Mouse (Mus musculus) CH12F3 (cell line): Measurements from ENCODE around the gene Cct4.

Source experiments
- in situ Hi-C: fragments of 300-500 bp; cut with MboI; formaldehyde crosslinking; loops from 2 replicates; pipeline ENCODE4 v1.14.3; 2020; ENCODE audit warnings: low sequenced_read_pairs

Gene Cct4

DNA sequence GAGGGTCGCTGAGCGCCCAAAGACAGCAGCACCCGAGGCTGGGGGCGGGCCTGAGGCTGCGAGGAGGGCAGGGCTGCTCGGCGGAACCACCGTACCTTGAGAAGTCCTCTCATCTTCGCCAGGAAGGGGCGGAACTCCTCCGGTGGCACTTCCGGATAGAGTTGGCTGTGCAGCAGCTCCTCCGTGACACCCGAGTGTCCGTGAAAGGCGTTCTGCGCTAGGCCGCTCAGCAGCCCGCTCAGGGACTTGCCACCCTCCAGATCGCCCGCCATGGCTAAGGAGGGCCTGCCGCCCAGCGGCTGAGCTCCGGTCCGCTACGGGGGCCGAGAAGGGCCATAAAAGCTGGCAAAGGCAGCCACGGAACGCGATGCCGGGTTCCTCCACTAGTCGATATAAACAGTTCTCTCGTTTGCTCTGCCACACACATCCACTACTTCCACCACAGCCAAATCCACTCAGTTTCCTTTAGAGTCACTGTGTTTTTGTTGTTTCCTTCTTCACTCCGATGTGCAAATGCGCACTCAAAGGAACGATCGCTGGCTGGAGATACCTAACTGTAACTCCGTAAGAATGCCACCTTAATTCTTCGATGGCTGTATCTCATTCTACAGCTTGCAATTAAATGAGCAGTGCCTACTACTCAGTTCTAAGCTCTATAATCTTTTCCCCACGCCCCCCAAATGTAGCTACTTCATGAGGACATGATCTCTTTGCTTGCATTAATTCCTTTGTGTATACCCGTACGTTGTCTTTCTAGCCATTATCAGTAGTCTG, 8.1 kb upstream of the Cct4 start, which contains the start of the genes Gm28048 and Commd1:
TSS of gene Gm28048 (minus strand) at position 107 of the 774 bp plus-strand sequence.
TSS of gene Commd1 (minus strand) at position 399 of the 774 bp plus-strand sequence.
- in situ Hi-C loops: no loop called here

DNA sequence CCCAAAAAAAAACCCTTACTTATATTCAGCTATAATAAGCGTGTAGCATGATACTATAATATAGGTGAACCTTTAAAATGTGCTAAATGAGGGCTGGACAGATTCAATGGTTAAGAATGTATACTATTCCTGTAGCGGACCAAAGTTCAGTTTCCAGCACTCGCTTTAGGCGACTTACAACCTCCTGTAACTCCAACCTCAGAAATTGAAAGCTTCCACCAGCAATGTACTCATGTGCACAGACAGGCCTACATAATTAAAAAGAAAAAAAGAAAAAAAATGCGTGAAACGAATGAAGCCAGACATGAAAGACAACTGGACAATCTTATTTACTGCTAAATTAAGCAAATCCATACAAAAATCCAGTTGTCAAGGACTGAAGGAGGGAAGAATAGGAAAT, 7.5 kb upstream of the Cct4 start:
- in situ Hi-C loops: no loop called here

DNA sequence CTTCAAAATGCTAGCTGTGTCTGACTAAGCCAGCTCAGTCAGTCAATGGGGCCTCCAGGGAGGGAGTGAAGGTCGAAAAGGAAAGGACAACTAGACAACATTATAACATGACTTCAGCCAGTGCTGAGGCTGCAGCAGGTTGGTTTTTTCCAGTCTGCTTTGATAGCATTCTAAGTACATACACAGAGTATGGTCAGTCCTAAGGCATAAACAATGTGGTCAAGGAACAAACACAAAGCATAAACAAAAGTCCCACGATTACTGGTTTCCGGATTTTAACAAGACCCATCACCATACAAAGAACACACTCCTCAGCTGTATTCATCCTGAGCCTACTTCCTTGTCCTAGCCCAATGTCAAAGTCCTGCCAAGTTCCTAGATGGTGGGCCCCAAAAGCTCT, 4.8 kb upstream of the Cct4 start:
- in situ Hi-C loops: no loop called here

DNA sequence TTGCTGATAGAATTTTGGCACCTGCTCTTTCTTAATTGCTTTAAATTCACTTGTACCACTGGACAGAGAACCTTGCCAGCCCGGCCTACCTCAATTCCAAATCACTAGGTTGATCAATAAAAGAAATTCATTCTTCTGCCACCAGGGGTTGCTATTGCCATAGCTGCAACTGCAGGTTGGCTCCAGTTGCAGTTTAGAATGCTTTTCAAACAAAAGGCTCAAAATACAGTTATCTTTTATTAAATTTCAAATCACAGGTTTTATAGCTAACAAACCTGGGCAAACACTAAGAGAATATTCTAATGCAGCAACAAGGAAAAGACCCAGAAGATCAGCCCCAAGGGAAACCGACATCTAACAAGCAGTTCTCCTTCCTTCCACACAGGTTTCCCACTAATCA, 3.0 kb upstream of the Cct4 start:
- in situ Hi-C loops: no loop called here

DNA sequence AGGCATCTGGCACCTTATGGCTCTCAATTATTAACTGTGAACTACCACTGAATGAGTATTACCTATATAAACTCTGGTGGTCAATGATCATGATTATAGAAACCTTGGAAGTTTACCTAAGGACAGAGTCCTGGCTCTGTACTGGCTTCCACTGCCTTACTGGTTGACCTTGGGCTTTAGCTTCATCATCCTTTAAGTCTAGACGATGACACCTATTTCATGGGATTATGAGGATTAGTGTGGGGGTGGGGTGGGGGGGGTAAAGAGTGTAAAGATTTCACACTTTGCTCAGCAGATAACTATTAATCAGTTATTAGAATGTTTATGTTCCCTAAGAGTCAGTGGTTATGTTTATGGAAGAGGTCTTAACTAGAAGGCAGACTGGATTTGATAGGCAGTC, 533 bp upstream of the Cct4 start:
- in situ Hi-C loops: no loop called here

DNA sequence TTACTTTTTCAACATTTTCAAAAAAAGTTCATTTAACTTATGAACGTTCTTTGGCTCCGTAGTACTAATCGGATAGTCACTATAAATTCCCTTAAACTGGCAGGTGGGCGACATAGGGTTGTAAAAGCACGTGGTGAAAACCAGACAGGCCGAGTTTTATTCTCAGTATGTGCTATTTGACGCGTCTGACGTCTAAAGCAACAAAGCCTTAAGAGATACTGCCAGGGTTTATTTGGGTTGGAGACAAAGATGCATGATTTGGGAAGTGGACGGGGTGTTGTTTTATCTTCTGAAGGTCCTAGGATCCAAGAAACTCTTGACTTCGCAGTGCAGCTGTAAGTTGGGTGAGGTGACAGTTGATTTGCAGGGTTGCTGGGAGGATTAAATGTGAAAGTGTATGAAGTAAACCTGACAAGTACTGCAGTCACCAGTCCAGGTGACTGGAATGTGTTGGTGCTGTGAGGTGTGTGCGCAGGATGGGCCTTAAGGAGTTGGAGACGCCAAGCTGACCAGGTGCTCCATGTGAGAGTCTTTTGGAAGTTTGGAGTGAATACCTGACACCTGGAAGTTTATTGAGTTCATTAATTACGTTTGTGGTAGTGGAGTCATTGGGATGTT, 1.0 kb downstream of the Cct4 start:
- in situ Hi-C loops: no loop called here

DNA sequence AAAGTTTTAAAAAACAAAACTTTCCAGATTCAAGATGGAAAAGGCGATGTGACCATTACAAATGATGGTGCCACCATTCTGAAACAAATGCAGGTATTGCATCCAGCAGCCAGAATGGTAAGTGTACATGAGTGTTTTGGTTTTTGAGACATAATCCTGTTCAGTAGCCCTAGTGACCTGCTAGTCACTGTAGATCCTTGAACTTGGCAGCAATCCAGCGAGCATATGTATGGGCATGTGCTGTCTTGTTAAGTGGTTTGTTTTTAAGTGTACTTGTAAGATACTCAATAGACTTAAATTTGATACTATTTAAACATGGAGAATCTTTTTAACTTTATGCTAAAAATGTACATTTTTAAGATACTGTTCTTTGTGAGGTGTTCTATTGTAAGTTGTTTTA, 4.0 kb downstream of the Cct4 start:
- in situ Hi-C loops: no loop called here

DNA sequence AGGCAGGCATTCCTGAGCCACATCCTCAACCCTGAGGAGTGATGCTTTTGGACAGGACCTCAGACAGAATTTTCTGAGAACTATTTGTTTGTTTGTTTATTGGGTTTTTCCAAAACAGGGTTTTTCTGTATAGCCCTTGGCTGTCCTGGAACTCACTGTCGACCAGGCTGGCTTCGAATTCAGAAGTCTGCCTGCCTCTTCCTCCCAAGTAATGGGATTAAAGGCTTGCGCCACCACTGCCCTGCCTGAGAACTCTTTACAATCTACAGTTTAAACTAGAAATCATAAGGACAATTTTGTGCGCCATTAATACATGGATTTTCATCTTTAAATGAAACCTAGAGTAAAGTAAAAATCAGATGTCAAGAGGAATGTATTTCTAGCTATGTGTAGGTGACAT, 5.1 kb downstream of the Cct4 start:
- in situ Hi-C loops: no loop called here

DNA sequence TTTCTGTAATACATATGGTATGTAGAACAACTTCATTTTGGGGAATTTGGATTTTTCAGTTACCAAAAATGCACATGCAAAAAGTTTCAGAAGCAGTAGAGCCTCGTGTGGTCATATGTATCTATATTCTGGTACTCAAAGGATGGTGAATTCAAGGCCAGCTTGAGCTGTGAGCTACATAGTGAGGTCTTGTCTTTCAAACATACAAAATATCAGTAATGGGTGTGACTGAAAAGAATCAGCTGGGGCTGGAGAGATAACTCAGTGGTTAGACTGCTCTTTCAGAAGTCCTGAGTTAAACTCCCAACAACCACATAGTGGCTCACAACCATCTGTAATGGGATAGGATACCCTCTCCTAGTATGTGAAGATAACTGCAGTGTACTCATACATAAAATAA, 8.0 kb downstream of the Cct4 start:
- in situ Hi-C loops: no loop called here

DNA sequence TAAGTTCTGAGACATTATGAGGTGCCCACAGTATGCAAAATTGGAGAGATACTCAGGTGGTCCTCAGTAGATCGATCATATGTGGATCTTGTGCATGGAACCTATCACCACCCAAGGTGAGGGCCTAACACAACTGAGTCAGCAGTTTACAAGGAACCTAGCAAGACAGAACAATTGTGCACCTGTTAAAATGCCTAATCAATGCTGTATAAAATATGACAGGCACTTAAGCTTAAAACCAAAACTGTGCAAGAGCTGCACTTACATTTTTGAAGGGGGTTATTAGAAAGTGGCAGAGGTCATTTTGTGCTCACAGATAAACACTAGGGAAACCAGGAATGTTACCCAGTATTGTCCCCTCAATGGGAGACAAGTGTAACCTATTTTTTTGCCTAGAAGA, 15.0 kb downstream of the Cct4 start:
- in situ Hi-C loops: loop anchor here (5.0 kb wide), 1 partner anchor 267 kb away; no protein-coding TSS in a partner anchor

DNA sequence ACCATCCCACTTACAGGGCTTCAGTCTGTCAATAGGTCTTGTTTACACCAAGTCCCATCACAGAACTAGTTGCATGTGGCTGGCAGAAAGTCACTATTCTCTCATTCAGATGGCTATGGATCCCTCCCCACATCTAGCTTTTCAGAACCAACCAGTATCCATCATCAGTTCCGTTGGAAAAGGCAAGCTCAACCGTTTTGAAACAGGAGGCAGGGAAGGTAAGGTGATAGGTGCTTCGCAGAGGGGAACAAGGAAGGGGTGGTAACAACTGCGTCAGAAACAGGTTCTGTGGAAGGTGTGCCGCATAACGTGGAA, 16.8 kb downstream of the Cct4 start:
- in situ Hi-C loops: loop anchor here (5.0 kb wide), 1 partner anchor 265 kb away; no protein-coding TSS in a partner anchor

DNA sequence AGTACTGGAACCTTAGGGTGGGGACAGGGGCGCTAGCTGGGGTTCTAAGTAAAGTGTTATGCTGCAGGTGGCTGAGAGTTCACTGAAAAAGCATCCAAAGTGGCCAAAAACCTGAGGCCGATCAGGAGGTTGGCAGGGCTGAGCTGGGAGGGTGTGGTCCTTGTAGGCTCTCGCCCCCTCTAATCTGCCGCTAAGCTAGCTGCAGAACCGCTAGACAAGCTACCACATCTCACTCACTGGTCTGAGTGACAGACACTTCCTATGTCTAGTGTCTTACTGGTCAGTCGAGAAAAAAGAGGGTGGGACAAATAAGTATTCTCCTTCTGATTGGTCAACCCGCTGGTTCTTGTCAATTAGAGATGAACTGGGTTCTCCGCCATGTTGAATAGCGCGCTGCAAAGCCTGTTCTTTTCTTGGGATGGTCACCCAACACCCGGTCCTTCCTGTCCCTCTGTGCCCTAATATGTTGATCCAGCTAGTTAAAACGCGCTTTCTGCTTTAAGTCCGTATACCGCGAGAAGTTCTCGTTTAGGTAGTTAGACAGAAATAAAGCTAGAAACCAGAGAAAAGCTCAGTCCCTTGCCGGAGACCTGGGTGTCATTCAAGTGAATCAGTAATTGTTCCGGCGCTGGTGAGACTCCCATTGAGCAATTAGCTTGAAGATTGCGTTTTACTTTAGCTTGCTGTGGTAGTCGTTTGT, 17.3 kb downstream of the Cct4 start, which contains the start of gene Fam161a:
TSS of gene Fam161a (plus strand) at position 51 of the 700 bp plus-strand sequence.
- in situ Hi-C loops: loop anchor here (5.0 kb wide), 1 partner anchor 265 kb away; no protein-coding TSS in a partner anchor

DNA sequence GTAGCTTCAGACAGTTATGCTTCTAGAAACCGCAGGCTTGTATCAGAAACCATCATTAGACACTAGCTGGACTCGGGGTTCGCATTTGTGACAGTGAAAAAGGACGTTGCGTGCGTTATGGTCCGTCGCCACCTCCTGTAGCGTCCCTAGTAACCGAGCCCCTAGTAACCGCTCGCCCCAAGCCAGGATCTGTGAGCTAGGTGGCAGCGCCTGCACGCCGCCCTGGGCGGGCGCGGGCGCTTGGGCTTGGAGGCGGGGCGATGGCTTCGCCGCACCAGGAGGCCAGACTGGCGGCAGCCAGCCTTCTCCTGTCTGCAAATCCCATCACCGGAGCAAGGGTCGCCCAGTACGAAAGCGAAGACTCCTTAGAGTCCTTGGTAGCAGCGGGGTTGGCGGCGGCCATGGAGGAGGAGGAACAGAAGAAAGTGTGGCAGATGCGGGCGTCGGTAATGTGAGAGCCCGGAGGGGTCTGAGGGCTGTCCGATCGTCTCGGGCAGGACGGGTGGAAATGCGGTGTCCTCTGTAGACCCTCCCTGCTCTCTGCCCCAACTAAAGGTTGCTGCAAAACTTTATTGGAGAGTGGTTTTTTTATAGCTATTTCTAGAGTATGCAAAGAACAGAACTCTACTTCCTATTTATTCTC, 18.0 kb downstream of the Cct4 start:
- in situ Hi-C loops: loop anchor here (5.0 kb wide), 1 partner anchor 264 kb away; no protein-coding TSS in a partner anchor

DNA sequence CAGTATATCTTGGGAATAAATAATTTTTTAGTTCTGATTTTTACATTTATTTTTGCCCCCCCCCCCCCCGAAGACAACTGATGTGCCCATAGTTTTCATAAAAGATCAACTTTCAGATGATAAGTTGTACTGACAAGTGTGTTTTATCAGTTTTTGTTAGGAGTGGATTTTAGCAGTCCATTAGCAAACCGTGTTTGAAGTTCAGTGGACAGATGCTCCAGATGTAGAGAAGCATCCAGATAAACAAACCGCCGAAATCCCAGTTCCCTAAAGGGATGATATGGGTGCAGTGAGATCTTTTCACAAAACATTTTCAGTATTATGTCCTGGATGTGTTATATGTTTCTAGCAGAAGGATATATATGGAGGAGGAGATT, 18.5 kb downstream of the Cct4 start:
- in situ Hi-C loops: loop anchor here (5.0 kb wide), 1 partner anchor 263 kb away; no protein-coding TSS in a partner anchor

DNA sequence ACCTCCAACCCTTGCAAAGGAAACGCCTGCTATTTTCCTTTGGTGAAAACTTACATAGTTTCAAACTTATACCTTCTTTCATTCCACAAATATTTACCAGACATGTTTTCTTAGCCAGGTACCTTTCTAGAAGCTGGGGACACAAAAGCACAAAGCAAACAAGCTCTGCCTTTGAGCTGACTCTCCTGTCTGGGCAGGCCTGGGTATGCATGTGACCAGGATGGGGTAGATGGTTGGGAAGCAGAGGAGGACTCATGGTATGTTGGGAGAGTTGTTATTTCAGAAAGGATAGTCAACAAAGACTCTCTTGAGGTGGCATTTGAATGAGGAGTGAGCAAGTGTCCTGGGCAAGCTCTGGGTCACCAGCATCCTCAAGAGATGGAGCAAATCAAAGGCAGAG, 22.8 kb downstream of the Cct4 start:
- in situ Hi-C loops: no loop called here

DNA sequence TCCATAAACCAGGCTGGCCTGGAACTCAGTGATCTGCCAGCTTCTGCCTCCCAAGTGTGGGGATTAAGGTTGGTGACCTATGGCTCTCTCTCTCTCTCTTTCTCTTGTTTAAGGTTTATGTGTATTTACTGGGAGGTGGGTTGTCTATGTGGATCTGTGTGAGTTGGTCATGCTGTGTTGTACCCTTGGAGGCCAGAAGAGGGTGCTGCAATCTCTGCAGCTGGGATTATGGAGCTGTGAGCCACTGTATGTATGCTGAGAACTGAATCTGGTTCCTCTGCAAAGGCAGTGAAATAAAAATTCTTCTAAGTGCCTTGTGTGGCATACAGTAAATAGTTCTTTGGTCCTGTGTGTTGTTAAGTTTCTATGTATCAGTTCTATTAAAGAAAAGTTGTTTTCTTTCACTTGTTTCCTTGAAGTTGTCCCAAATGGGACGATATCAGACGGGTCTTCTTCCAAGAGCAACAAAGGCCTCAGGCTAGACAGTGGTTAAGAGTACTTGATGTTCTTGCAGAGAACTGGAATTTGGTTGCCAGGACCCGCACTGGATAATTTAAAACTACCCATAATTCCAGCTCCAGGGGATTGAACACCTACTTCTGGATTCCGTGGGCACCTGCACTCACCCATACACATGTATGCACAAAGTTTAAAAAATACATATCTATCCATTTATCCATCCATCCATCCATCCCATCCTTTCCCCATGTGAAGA, 23.4 kb downstream of the Cct4 start:
- in situ Hi-C loops: no loop called here

DNA sequence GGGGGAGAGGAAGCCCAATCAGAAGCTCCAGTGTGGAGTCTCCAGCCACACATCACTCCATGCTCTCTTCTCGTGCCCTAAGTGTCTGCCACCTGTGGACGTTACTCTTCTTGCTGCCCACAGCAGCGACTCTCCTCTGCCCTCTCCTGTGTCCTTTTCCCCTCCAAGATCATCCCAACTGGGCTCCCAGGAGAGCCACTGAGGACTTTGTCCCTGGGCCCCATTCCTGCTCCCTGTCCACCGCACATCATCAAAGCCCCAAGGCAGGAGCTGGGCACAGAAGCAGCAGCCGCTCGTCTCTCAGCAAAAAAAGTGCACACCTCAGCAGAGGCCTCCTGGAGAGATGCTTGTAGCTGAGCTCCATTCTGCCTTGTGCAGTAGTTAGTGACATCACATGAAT, 24.7 kb downstream of the Cct4 start:
- in situ Hi-C loops: no loop called here

DNA sequence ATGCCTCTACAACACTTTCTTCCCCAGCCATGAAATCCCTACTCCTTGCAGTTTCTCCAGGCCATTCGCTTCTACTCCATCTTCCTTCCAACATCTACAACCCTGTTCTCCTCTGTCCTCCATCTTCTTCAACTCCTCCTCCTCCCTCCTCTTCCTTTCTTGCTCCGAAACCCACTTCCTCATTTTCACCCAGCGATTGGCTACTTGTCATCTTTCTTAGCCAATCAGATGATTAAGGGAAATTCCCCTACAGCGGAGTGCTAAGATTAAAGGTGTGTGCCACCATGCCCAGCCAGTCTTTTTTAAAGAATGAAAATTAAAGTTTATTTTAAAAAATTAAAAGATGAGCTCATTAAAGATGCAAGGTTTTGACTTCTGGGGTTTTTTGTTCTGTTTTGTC, 27.6 kb downstream of the Cct4 start:
- in situ Hi-C loops: no loop called here

DNA sequence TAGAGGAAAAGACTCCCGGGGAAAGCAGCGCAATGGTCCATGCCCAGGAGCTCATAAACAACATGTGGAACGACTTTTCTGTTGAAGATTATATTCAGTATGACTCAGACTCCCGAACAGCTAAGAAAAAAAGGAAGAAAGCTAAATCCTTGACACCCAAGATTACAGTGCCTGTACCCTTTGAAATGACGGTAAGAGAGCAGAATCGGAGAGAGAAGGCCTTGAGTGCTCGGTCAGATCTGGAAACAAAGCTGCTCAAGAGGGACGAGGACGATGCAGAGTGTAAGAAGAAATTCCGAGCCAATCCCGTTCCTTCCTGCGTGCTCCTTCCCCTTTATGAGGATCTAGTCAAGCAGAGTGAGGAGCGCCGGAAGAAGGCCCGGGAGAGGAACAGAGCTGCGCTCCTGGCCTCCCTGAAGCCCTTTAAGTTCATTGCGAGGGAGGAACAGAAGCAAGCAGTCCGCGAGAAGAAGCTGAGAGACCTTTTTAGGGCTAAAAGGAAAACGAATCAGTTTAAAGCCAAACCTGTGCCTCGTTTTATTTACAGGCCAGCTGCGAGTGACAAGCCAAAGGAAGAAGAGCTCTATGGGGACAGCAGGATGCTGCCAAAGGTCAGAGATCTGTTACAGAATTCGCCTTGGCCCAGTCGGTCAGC, 29.9 kb downstream of the Cct4 start:
- in situ Hi-C loops: no loop called here

DNA sequence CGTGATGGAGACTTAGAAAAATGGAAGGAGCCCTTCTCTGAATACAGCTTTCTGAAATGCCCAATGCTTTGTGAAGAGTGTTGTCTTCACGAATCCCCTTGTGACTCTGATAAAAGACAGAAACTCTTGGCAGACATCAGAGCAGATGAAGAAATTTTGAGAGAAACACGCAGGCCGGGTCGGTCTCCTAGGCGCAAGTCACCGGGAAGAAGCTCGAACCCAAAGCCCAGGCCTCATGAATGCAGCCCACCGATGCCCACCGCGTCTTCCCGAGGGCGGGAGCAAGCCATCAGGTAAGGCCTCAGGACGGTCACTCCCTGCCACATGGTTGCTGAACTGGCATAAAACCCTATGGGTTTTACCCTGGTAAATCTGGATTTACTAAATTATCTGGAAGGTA, 30.5 kb downstream of the Cct4 start:
- in situ Hi-C loops: no loop called here
